Mouse (Mus musculus): ENCODE data around the gene Rprd2. TPM values are rescaled to one million over a fixed set of nuclear protein-coding genes. Genes with fewer than 3 reads are reported as not detected.
A peak's percentile ranks its signal among the peaks of the same experiment; 100 is the strongest.

Gene Rprd2
- 21.4 and 22.1 TPM in 2 replicates for polyA plus RNA-seq (2015; fragmentation: Nextera tagmentation; extraction: Ambion mirVana)

- H3K4me1 ChIP-seq (replicated peaks; ENCODE audit: control insufficient read depth, insufficient read depth, low read length): peaks cover 10% of the 10 kb centered on the region
Measured at GRCm38 (mm10) chr3:95818571-95819288, at the start of gene Rprd2. Rprd2 (minus strand) TSS chr3:95818863.

DNA sequence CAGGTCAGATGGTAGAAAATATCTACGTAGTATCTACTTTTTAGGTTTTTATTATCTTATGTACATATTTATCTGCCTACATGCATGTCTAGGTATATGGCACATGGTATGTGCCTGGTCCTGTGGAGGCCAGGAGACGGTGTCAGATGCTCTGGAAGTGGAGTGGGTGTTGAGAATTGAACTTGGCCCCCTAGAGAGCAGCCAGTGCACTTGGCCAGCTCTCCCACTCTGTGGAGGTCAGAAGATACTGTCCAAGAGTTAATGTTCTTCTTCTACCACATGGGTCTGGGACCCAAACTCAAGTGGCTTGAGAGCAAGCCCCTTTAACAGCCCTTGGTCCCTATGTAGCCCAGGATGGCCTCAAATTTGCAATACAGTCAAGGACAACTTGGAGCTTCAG, 48.7 kb upstream of the Rprd2 start:
- ATAC-seq (ENCODE audit: low read depth): no peak
- Histone ChIP-seq H3K36me3 (ENCODE audit: control insufficient read depth, insufficient read depth, low read length) (peaks cover 28% of the 10 kb centered on the region), H3K9ac (ENCODE audit: low read length) (no peak overlapping the region), H3K4me1 (replicated peaks; ENCODE audit: control insufficient read depth, insufficient read depth, low read length) (peaks cover 9% of the 10 kb centered on the region), H3K9me3 (ENCODE audit: control insufficient read depth, low read length) (no peaks in the 10 kb centered on the region), H3K4me2 (ENCODE audit: low read depth, low read length) (no peak overlapping the region), H3K4me3 (ENCODE audit: low read length) (no peak overlapping the region), H3K27me3 (ENCODE audit: control insufficient read depth, insufficient read depth, low read depth, low read length) (no peaks in the 10 kb centered on the region), H3K27ac (ENCODE audit: low read length) (no peak overlapping the region)
- 91% methylated on average over 2 of the region's 2 CpGs for WGBS

More at GRCm38 (mm10) chr3:95818571-95819288, at the start of gene Rprd2:
- ATAC-seq (ENCODE audit: low read depth): peak; percentile 59
- under 1% methylated on average over 60 of the region's 60 CpGs for WGBS
- no peaks in the 10 kb centered on the region for H3K36me3 ChIP-seq (ENCODE audit: control insufficient read depth, insufficient read depth, low read length)
- peak within 1 kb of the TSS; percentile 85 for H3K4me3 ChIP-seq (ENCODE audit: low read length)
- H3K27me3 ChIP-seq (ENCODE audit: control insufficient read depth, insufficient read depth, low read depth, low read length): no peaks in the 10 kb centered on the region
- H3K9me3 ChIP-seq (ENCODE audit: control insufficient read depth, low read length): no peaks in the 10 kb centered on the region
- H3K4me2 ChIP-seq (ENCODE audit: low read depth, low read length): peak within 1 kb of the TSS; percentile 68
- H3K9ac ChIP-seq (ENCODE audit: low read length): peak within 1 kb of the TSS; percentile 98
- peak within 1 kb of the TSS; percentile 100 for H3K27ac ChIP-seq (ENCODE audit: low read length)

DNA sequence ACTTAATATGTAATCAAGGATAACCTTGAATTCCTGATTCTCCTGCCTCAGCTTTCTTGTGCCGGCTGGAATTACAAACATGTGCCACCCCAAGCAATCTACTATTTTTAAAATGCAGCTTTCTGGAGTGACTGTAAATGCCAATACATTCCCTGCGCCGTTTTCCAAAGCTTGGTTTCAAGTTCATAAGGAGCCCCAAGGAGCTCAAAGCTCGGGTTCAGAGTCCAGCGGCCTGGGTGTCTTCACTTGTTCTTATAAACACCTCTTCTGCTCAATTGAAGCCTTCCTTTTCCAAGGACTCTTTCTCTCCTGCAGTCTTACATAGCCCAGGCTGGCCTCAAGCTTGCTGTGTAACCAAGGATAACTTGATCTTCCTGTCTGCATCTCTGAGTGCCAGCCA, 47.4 kb upstream of the Rprd2 start:
- Histone ChIP-seq H3K9me3 (ENCODE audit: control insufficient read depth, low read length) (no peaks in the 10 kb centered on the region), H3K36me3 (ENCODE audit: control insufficient read depth, insufficient read depth, low read length) (peaks cover 28% of the 10 kb centered on the region), H3K9ac (ENCODE audit: low read length) (no peak overlapping the region), H3K4me3 (ENCODE audit: low read length) (no peak overlapping the region), H3K4me1 (replicated peaks; ENCODE audit: control insufficient read depth, insufficient read depth, low read length) (peaks cover 4% of the 10 kb centered on the region), H3K27ac (ENCODE audit: low read length) (no peak overlapping the region), H3K27me3 (ENCODE audit: control insufficient read depth, insufficient read depth, low read depth, low read length) (no peaks in the 10 kb centered on the region), H3K4me2 (ENCODE audit: low read depth, low read length) (no peak overlapping the region)
- 85% methylated on average over 5 of the region's 5 CpGs for WGBS
- no peak for ATAC-seq (ENCODE audit: low read depth)

DNA sequence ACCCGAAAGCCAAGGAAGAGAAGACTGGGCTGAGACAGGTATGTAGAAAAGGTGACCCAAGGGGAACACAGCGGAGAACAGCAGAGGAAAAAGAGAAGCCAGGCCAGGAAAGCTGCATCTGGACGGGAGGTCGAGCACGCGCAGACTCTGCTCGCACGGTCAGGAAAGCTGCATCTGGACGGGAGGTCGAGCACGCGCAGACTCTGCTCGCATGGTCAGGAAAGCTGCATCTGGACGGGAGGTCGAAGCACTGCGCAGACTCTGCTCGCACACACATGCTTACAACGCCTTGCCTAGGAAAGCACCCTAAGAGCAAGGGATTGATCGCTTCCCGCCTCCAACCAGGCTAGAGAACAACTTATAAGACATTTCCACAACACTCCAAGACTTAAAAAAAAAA, 46.9 kb upstream of the Rprd2 start:
- Histone ChIP-seq H3K9me3 (ENCODE audit: control insufficient read depth, low read length) (no peaks in the 10 kb centered on the region), H3K27ac (ENCODE audit: low read length) (no peak overlapping the region), H3K4me3 (ENCODE audit: low read length) (no peak overlapping the region), H3K9ac (ENCODE audit: low read length) (no peak overlapping the region), H3K27me3 (ENCODE audit: control insufficient read depth, insufficient read depth, low read depth, low read length) (no peaks in the 10 kb centered on the region), H3K4me1 (replicated peaks; ENCODE audit: control insufficient read depth, insufficient read depth, low read length) (peaks cover 3% of the 10 kb centered on the region), H3K4me2 (ENCODE audit: low read depth, low read length) (no peak overlapping the region), H3K36me3 (ENCODE audit: control insufficient read depth, insufficient read depth, low read length) (peaks cover 28% of the 10 kb centered on the region)
- ATAC-seq (ENCODE audit: low read depth): no peak
- whole genome bisulfite sequencing: 87% methylated on average over 20 of the region's 20 CpGs

DNA sequence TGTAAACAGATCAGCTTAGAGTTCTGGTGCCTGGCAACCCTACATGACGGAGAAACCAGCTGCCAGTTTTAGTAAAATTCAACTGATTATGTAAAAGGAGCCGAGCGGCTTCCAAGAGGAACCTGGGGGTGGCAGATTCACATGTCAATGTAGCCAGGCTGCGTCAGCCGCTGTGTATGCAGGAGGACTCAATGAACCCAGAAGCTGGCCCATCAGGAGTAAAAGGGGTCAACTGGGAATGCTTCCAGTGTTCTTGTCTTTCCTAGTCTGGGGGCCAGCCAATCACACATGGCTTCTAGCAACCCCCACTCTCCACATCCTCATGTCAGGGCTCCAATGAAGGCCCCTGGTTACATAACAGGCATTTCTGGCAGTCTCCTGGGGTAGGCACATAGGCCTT, 46.4 kb upstream of the Rprd2 start:
- WGBS: 82% methylated on average over 5 of the region's 5 CpGs
- H3K36me3 ChIP-seq (ENCODE audit: control insufficient read depth, insufficient read depth, low read length): peaks cover 28% of the 10 kb centered on the region

GRCm38 (mm10) chr3:95863578-95863977, 44.9 kb upstream of the Rprd2 start:
- Histone ChIP-seq H3K4me1 (replicated peaks; ENCODE audit: control insufficient read depth, insufficient read depth, low read length) (no peaks in the 10 kb centered on the region), H3K36me3 (ENCODE audit: control insufficient read depth, insufficient read depth, low read length) (peaks cover 24% of the 10 kb centered on the region), H3K27ac (ENCODE audit: low read length) (no peak overlapping the region), H3K9me3 (ENCODE audit: control insufficient read depth, low read length) (no peaks in the 10 kb centered on the region), H3K4me2 (ENCODE audit: low read depth, low read length) (no peak overlapping the region), H3K4me3 (ENCODE audit: low read length) (no peak overlapping the region), H3K9ac (ENCODE audit: low read length) (no peak overlapping the region), H3K27me3 (ENCODE audit: control insufficient read depth, insufficient read depth, low read depth, low read length) (no peaks in the 10 kb centered on the region)
- no peak for ATAC-seq (ENCODE audit: low read depth)
- 62% methylated on average over 7 of the region's 7 CpGs for WGBS

More for the DNA sequence above, 46.4 kb upstream of the Rprd2 start:
- Histone ChIP-seq H3K4me1 (replicated peaks; ENCODE audit: control insufficient read depth, insufficient read depth, low read length) (no peaks in the 10 kb centered on the region), H3K9ac (ENCODE audit: low read length) (no peak overlapping the region), H3K4me2 (ENCODE audit: low read depth, low read length) (no peak overlapping the region), H3K4me3 (ENCODE audit: low read length) (no peak overlapping the region), H3K27me3 (ENCODE audit: control insufficient read depth, insufficient read depth, low read depth, low read length) (no peaks in the 10 kb centered on the region), H3K9me3 (ENCODE audit: control insufficient read depth, low read length) (no peaks in the 10 kb centered on the region), H3K27ac (ENCODE audit: low read length) (no peak overlapping the region)
- no peak for ATAC-seq (ENCODE audit: low read depth)

DNA sequence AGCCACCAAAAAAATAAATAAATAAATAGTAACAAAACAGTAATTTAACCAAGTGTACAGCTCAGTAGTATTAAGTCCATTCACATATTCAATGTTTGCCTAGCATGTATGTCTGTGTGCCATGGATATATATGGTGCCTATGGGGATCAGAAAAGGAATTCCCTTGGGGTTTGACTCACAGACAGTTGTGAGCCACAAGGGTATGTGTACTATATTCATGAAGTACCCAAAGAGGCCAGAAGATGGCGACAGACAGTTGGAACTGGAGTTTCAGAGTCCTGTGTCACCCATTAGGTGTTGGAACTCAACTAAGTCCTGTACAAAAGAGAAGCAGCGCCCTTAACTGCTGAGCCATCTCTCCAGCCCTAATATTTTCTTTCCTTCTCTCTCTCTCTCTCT, 43.1 kb upstream of the Rprd2 start:
- peaks cover 14% of the 10 kb centered on the region for H3K36me3 ChIP-seq (ENCODE audit: control insufficient read depth, insufficient read depth, low read length)
- no peak overlapping the region for H3K4me3 ChIP-seq (ENCODE audit: low read length)
- 41% methylated on average over 2 of the region's 2 CpGs for WGBS
- no peak overlapping the region for H3K27ac ChIP-seq (ENCODE audit: low read length)
- no peak overlapping the region for H3K9ac ChIP-seq (ENCODE audit: low read length)
- no peak overlapping the region for H3K4me2 ChIP-seq (ENCODE audit: low read depth, low read length)
- no peaks in the 10 kb centered on the region for H3K4me1 ChIP-seq (replicated peaks; ENCODE audit: control insufficient read depth, insufficient read depth, low read length)
- H3K9me3 ChIP-seq (ENCODE audit: control insufficient read depth, low read length): no peaks in the 10 kb centered on the region
- ATAC-seq (ENCODE audit: low read depth): peak; percentile 73
- H3K27me3 ChIP-seq (ENCODE audit: control insufficient read depth, insufficient read depth, low read depth, low read length): no peaks in the 10 kb centered on the region

GRCm38 (mm10) chr3:95861216-95861615, 42.6 kb upstream of the Rprd2 start:
- peaks cover under 1% of the 10 kb centered on the region; the same call in 1 of the 2 replicates for H3K4me1 ChIP-seq (replicated peaks; ENCODE audit: control insufficient read depth, insufficient read depth, low read length)
- H3K4me2 ChIP-seq (ENCODE audit: low read depth, low read length): no peak overlapping the region
- H3K4me3 ChIP-seq (ENCODE audit: low read length): no peak overlapping the region
- ATAC-seq (ENCODE audit: low read depth): no peak
- no peak overlapping the region for H3K9ac ChIP-seq (ENCODE audit: low read length)
- no peak overlapping the region for H3K27ac ChIP-seq (ENCODE audit: low read length)
- H3K27me3 ChIP-seq (ENCODE audit: control insufficient read depth, insufficient read depth, low read depth, low read length): no peaks in the 10 kb centered on the region
- peaks cover 14% of the 10 kb centered on the region for H3K36me3 ChIP-seq (ENCODE audit: control insufficient read depth, insufficient read depth, low read length)
- 71% methylated on average over 10 of the region's 10 CpGs for WGBS
- H3K9me3 ChIP-seq (ENCODE audit: control insufficient read depth, low read length): no peaks in the 10 kb centered on the region

DNA sequence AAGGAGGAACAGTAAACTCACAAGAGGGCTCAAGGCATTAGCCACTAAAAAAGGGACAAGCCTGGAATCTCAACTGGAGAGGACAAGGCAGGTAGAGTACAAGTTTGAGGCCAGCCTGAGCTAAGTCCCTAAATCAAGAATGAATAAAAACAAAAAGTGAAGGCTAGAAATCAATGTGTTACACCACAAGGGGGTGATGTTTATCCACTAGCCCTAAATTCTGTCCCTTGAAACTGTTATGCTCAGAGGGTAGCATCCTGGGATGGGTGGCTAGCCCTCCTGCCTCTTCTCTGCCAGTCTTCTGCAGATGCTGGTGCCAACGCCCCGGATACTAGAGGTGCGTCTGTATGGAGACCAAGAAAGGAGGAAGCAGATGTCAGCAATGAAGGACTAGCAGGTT, 41.7 kb upstream of the Rprd2 start:
- Histone ChIP-seq H3K4me2 (ENCODE audit: low read depth, low read length) (no peak overlapping the region), H3K27me3 (ENCODE audit: control insufficient read depth, insufficient read depth, low read depth, low read length) (no peaks in the 10 kb centered on the region), H3K9me3 (ENCODE audit: control insufficient read depth, low read length) (no peaks in the 10 kb centered on the region), H3K4me1 (replicated peaks; ENCODE audit: control insufficient read depth, insufficient read depth, low read length) (peaks cover 2% of the 10 kb centered on the region; the same call in 1 of the 2 replicates), H3K36me3 (ENCODE audit: control insufficient read depth, insufficient read depth, low read length) (peaks cover 11% of the 10 kb centered on the region), H3K27ac (ENCODE audit: low read length) (no peak overlapping the region), H3K9ac (ENCODE audit: low read length) (no peak overlapping the region), H3K4me3 (ENCODE audit: low read length) (no peak overlapping the region)
- 70% methylated on average over 3 of the region's 3 CpGs for WGBS
- ATAC-seq (ENCODE audit: low read depth): no peak
